ENCODE assay signal across 8 mouse cellular contexts in genomic region chrX:163760617-163761434, GRCm38 (mm10). TPM values are rescaled to one million over a fixed set of nuclear protein-coding genes. Genes with fewer than 3 reads are reported as not detected.
A peak's percentile ranks its signal among the peaks of the same experiment; 100 is the strongest.
DNase-seq lines count a peak whose midpoint lies in the region; ATAC-seq lines count a peak whose summit lies in the region.

Gene Rnf138rt1, minus strand, starts transcription at chrX:163761329.

- ATAC-seq in megakaryocyte progenitor cell, adult 5-6 weeks (replicated peaks; ENCODE audit: poor library complexity), result peak; percentile 78

- H3K36me3 ChIP-seq in splenic B cell, adult 2 months (ENCODE audit: control insufficient read depth, insufficient read depth, low read length, poor library complexity, severe bottlenecking), result no peaks in the 10 kb centered on the region

- peak; percentile 2 to 9 for DNase-seq in B cell, adult 2 months
- peak; percentile 9 to 18 for DNase-seq in adrenal gland, adult 18-20 months (ENCODE audit: low spot score in 2 of 2)
- DNase-seq in embryo, embryonic 11.5 days (ENCODE audit: low read depth, low spot score), result peak; percentile 27
- DNase-seq in heart, postnatal 10 days, result peak; percentile 5 to 6
- DNase-seq in layer of hippocampus, adult 8-10 months (ENCODE audit: low spot score in 2 of 2), result peak; percentile 4 to 8
- DNase-seq in splenic B cell, adult 2 months (ENCODE audit: low read depth, low spot score), result peak; percentile 2
- no peak for DNase-seq in MN1 (ENCODE audit: low spot score)

- H3K27me3 ChIP-seq in splenic B cell, adult 2 months (ENCODE audit: control insufficient read depth, insufficient read depth, low read length, poor library complexity, severe bottlenecking), result no peaks in the 10 kb centered on the region

- intact Hi-C loops in heart, postnatal 10 days (cut with DNase I), result no loop called here

RNA-seq across cellular contexts. Expression of gene Rnf138rt1, which starts in this region (rescaled TPM):
- total RNA-seq in adrenal gland, adult 18-20 months (2021), result under 1 TPM; 0.58 to 0.70 TPM
- total RNA-seq in heart, postnatal 10 days (2021), result not detected
- total RNA-seq in layer of hippocampus, adult 8-10 months (2022), result 1 to 10 TPM in 1 of 4 experiments, under 1 TPM in 3; 0.45 to 1.4 (median 0.93) TPM
- not detected in 2 replicates for total RNA-seq in megakaryocyte progenitor cell, adult 5-6 weeks (2015)
- not detected in 2 replicates for total RNA-seq in megakaryocyte progenitor cell, adult 5-6 weeks (2017)

Comparison
In these comparisons a context has a peak if more than half of its experiments do, and no peak if none do; other contexts are left out.
1. Peak in DNase-seq in adrenal gland, adult 18-20 months; RNA of the gene not detected or under 1 TPM.
2. Peak in DNase-seq in heart, postnatal 10 days; RNA of the gene not detected or under 1 TPM.
3. Peak in ATAC-seq in megakaryocyte progenitor cell, adult 5-6 weeks; RNA of the gene not detected or under 1 TPM.